Mouse (Mus musculus) liver, embryonic 14.5 days (tissue): ENCODE data around the gene Syt5.

Experiments
- CTCF ChIP-seq: IDR thresholded peaks from 2 replicates; pipeline ENCODE4 v1.5.1; 2016; ENCODE audit warnings: antibody characterized with exemption, low read depth, control low read depth
- EP300 ChIP-seq: IDR thresholded peaks from 2 replicates; pipeline ENCODE4 v1.6.1; 2016; ENCODE audit warnings: antibody characterized with exemption, low read depth

DNA sequence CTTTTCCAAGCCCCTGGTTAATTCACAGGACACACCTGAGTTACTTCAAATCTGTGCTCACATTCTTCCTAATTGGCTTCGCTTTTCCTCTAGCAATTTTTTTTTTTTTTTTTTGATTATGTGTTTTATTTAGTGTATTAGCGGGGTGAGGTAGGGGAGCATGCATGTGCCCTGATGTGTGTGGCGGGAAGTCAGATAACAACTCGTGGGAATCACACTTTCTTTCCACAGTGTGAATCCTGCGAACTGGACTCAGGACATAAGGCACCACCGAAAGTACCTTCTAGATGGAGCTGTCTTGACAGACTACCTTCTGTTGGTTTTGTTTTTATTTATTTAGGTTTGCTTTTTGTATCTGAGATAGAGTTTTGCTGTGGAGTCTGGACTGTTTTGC lies 9.8 kb upstream of the Syt5 start:
- TF ChIP-seq CTCF (no peak), EP300 (no peak)
